Mouse (Mus musculus) yolk sac, embryonic 10.5 days (tissue): ENCODE results near the gene Ranbp10.
"Not testable (repeated sequence)": the region's sequence is repeated elsewhere in the genome, so short reads cannot be mapped to it uniquely, and the experiment has no call there.

Source experiments
- DNase-seq: peaks from one replicate; pipeline ENCODE4 v3.0.0-alpha.2; 2017; ENCODE audit warnings: low spot score

The Ranbp10 gene

DNA sequence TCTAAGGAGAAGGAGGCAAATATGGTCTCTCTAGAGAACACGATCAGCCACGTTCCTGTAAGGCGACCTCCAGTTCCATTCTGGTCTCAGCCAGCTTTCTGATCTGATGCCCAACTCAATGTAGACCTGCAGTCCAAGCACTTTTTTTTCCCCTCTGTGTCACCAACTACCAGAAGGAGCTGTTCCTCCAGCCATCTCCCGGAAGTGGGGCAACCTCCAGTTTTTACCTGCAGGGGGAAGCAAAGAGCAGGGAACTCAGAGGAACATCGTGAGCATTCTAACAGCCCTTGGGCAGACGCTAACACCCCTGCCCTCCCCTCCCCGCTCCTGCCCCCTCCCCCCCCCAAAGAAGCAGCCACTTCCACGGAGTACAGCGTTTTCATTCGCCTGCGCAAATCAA, 8.2 kb upstream of the Ranbp10 start:
- DNase-seq, result peak; percentile 26

DNA sequence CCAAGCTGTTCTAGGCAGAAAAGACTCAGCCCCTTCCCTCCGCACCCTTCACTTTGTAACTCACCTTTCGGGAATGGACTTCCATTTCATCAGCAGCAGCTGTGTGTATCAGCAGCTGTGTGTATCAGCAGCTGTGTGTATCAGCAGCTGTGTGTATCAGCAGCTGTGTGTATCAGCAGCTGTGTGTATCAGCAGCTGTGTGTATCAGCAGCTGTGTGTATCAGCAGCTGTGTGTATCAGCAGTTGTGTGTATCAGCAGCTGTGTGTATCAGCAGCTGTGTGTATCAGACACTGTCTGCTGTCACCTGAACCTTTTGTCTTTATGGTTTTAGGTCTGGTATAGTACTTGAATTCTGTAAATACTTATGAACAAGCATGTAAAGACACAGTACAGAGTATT, 6.6 kb upstream of the Ranbp10 start:
- not testable (repeated sequence) for DNase-seq

DNA sequence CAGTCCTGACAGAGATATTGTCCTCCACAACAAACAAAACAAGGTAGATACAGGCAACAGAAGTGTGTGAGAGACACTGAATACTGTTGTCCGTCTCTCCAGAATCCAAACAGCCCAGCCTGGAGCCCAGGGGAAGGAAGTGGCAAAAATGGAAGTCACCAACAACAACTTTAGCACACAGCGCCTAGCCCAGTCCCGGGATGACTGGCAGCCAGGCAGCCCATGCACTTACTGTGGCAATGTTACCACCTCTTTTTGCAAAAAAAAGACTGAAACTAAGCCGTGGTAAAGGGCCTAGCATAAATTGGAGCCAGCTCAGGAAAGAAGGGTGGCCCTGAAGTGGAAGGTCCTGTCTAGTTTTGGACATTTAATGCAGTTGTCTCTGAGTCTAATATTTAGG, 771 bp downstream of the Ranbp10 start:
- no peak for DNase-seq

DNA sequence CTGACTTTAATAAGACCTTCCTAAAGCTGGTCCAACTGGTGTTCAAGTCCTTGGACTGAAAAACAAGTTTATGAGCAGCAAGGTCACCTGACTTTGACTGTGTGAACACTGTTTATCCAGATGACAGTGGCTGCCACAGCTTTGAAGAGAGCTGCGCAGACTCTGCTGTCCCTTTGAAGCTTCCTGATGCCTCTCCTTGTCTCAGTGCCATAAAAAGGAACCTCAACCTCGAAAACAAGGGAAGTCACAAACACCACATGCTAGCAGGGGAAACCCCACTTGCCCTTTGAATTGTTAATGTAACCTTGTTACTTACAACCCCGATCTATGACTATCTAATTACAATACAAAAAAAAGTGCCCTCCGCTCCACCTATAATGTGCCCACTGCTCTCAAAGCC, 1.6 kb downstream of the Ranbp10 start:
- DNase-seq, result no peak

DNA sequence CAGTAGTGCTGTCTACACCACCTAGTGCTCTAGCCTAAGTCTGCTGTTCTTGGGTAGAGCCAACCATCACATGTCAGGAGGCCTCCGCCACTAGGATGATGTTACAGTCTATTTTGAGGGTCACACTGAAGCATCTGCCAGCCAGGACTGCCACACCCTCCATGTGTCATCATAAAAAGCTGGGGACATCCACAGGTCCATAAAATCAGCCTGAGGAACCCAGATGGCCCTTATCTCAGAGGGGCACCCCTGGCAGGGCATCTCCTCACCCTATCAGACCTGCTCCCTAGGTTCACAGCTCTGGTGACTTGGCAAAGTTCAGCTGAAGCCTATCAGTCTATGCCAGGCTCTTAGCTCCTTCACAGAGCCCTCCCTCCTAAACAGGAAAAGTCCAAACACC, 6.2 kb downstream of the Ranbp10 start:
- no peak for DNase-seq

DNA sequence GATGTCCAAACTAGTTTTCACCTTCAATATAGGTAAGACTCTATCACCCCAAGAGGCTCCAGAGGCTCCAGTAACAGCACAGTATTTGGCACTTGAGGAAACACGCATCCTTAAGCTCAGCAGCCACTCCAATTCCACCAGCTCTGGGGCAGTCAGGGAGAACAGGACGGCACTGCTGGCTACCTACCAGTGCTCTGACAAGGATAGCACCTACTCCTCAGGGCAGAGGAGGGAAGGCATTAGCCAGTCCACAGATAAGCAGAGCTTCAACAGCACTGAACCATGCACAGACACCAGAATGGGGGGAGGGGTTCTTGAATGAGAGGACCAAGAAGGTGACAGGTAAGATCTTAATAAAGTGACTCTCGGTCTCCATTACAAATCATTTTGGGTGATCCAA, 7.5 kb downstream of the Ranbp10 start:
- DNase-seq, result no peak

DNA sequence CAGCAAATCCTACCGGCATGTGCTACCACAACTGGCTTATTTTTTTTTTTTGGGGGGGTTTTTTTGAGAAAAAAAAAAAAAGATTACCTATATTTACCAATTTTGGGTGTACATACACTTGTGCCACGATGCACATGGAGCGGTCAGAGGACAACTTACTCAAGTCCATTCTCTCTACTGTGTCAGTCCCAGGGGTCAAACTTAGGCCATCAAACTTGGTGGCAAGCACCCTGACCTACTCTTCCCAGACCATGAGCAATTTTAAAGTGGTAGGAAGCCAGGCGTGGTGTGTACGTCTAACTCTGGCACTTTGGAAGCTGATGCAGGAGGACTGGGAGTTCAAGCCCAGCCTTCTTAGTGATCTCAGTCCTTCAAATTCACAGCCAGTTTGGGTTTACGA, 13.9 kb downstream of the Ranbp10 start:
- DNase-seq, result no peak

DNA sequence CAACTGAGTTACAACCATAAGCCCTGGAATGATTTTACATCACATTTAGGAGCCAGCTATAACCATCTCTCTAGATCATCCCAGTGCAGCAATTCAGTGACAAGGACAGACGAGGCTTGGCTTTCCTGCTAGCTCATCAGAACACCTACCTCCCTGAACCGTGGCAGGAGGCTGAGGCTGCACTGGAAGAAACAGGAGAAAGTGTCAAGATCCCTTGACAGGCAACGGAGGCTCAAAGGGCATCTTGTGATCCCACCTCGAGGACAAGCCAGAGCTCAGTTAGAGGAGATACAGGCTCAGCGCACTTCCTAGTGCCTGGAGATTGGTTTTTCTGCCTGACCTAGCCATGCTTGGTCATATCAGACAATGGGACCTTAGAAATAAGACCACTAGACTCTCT, 14.6 kb downstream of the Ranbp10 start:
- DNase-seq, result no peak

DNA sequence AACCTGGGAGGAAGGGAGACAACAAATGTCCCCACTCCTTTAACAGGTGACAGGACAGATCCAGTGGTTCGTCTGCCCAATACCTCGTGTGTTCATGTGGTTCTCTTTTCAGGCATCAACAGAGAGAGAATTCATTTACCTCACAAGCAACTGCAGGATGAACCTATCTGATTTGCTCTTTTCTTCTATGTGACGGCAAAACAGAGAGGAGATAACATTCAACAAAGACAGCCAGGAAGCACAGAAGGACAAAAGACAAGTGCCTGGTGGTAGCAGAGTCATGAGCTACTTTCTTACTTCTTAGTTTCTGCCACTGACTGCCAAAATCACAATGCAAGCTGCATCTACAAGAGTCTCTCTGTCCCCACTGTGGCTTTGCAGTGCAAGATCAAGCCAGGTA, 15.6 kb downstream of the Ranbp10 start:
- DNase-seq, result no peak

DNA sequence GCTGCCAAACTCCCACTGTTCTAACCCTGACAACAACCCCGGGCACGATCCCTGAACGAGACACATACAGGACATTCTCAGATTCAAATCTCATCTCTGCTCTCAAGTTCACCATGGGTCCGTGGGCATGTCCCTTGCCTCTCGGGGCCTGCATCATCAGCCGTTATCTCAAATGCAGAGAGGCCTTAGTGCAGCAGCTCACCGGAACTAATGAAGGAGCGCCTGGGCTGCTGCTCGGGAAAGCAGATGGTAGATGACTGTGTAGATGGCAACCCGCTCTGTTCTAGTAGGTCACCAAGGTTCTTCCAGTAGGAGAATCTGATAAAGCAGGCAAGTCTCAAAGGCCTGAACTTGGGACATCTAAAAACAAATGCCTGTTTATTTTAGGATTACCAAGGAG, 16.1 kb downstream of the Ranbp10 start:
- no peak for DNase-seq

DNA sequence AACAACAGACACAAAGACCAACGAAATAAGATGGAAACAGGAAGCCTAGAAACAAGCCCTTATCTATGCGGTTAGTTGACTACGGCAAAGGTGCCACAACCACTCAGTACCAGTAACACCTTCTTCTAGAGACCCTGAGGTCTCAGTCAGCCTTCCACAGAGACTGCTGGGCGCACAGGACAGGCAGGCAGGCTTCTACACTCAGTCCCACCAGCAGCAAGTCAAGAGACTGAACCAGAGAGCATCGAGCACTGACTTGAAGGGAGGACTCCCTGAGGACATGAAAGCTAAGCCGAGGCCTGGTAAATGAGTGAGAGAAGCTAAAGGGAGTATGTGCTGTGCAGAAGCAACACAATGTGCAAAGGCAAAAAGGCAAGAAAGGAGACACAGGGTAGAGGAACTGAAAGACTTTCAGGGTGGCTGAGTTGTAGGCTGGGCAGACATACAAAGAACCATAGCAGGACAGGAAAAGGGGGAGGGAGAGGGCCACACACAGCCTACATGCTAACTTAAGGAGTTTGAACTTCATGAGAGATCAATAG, 16.8 kb downstream of the Ranbp10 start:
- DNase-seq, result no peak

DNA sequence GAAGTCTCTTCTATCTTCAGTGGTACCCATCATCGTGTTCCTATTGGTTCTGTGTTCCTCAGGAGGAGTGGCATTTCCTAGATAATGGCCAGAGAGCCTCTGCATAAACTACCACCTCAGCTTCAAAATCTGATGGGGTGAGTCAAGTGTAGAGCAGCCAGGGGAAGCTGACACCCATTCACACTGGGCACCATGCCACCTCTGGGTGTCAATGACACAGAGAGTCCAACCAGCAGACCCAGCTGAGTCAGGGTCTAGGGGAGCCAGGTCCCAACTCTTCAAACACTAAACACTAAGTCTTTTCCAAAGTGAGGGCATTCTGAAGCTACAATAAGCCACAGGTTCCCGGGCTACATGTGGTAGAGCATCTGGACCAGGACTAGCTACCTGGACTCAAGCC, 18.7 kb downstream of the Ranbp10 start:
- DNase-seq, result no peak

DNA sequence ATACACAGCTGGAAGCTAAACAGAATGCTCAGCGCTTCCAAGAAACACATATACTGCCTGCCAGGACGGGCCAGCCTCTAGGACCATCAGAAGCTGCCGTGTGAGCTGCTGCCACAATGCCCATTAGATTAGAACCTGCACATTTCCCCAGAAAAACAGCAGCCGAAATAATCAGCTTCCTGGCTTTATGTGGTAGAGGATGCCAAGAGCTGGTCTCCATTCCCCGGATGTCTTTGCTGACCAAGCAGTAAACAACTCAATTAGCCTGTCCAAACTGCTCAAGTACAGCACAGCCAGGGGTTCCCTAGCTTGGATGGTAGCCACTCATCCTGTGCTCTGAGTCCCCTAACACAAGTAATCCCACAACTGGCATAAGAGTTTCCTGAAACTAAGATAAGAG, 19.4 kb downstream of the Ranbp10 start:
- no peak for DNase-seq

DNA sequence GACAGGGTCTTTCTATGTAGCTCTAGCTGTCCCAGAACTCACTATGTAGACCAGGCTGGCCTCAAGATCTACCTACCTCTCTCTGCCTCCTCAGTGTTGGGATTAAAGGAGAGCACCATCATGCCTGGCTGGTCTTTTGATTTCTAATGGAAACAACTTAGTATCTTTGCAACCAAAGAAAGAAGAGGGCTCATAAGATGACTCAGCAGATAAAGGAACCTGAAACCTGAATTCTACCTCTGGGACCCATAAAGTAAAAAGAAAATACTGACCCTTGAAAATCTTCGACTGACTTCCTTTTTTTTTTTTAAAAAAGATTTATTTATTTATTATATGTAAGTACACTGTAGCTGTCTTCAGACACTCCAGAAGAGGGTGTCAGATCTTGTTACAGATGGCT, 21.2 kb downstream of the Ranbp10 start:
- no peak for DNase-seq

DNA sequence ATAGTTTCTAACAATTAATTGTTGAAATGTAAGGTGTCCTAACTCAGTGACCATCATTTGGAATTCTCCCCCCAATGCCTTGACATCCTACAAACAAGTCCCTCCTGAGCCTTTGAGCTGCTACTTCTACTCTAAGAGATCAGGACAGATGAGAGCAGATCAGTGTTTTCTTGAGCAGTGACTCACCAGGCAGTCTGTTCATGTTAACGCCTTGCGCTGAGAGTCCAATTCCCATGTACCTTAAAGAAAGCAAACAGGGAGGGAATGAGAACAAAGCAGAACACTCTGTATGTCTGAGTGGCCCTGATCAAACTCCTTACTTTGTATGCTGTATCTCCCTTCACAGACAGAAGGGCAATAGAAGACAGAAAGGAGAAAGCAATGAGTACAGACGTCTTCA, 21.8 kb downstream of the Ranbp10 start:
- no peak for DNase-seq

DNA sequence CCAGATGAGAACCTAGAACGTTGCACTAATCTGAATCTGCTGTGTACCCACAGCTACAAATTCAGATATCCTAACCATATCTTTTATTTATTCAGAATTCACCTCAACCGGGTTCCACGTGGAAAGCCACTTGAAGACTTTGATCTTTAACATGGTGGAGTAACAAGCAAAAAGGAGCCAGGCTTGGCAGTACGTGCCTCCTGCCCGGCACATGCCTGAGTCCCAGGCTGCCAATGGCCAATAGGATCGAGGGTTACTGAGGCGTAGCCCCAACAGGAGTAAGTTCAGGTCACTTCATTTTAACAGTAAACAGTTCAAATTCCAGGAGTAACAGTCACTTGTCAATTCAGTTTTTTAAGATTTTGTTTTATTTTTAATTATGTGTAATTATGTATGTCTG, 22.4 kb downstream of the Ranbp10 start:
- no peak for DNase-seq

DNA sequence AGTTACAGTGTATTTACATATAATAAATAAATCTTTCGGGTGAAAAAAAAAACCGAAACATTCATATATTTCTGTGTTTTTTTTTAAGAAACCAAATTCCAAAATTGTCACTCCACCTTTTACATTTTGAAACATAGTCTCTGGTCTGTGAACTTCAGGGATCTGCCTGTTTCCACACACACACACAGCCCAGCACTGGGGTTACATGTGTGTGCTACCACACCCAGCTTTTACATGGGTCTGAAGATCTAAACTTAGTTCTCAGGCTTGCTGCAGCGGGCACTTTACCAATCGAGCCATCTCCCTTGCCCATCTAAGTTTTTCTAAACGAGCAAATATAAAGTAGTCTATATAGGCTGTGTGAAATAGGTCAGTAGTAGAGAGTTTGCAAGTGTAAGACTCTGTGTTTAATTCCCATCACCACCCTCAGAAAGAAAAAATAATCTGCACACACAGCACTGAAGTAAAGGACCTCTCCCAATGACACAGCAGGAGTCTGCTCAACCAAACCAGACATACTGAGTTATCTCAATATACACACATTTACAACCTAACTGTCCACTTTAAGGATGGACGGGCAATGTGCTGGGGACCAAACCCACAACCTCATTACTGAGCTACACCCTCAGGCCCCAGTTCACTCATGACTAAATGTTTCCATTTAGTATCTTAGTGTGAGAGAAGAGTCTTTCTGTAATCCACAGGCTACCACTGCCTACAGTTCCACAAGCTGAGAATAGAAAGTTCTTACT, 25.8 kb downstream of the Ranbp10 start:
- no peak for DNase-seq

DNA sequence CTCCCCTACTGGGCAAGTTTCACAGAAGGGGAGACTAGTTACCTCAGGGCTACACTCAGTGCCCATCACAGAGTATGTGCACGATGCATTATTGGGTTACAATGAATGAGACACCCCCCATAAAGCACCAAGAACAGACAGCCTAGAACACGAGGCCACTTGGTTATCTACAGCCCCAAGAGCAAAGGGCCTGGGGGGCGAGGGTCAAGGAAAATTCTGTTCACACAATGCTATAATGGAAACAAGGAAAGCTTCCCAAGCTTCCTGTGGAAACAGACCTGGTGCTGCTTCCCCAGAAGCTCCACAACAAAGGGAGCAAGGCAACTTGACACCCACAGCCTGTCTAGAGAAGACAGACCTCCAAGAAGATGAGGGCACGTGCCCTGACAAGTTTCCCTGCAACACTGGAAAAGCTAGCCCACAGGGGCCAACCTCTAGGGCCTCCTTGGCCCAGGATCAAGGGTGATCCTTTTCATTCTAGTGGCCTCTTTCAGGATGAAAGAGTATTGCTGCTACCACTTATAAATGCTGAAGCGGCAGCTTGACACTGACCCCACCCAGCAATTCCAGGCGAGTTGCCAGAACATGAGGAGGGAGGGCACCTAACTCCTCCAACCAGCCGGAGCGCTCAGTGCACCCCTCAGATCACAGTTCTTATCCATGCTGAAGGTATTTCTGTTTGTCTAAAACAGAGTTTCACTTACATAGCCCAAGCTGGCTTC, 27.9 kb downstream of the Ranbp10 start:
- DNase-seq, result peak; percentile 32

DNA sequence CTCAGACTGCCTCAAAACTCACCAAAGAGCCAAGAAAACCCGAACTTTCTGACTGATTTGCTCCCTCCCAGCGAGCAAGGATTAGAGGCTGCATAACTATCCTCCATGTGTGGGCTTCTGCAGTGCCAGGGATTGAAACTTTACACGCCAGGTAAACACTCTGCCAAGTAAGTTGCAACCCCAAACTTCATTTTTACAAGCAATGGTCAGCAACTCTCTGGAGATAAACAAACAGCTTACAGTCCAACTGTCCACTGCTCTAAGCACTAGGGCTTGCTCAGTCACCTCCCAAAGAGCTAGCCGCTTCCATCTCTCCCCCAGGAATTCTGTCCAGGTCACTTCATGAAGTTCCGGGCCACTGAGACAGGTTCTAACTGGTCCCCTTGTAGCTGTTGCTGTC, 28.7 kb downstream of the Ranbp10 start:
- no peak for DNase-seq

DNA sequence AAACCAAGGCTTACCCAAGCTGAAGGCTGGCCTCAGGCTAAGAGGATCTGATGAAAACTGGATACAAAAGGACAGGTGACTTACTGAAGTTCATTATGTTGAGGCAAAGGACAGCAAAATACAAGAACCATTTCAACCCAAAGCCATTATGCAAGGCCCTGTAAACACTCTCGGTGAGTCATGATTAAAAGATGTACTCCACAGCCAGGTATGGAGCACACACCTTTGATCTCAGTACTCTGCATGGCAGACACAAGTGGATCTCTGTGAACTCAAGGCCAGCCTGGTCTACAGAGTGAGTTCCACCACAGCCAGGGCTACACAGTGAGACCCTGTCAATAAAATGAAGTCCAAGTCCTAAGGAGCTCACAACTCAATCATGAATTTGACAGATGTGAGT, 31.4 kb downstream of the Ranbp10 start:
- DNase-seq, result no peak

DNA sequence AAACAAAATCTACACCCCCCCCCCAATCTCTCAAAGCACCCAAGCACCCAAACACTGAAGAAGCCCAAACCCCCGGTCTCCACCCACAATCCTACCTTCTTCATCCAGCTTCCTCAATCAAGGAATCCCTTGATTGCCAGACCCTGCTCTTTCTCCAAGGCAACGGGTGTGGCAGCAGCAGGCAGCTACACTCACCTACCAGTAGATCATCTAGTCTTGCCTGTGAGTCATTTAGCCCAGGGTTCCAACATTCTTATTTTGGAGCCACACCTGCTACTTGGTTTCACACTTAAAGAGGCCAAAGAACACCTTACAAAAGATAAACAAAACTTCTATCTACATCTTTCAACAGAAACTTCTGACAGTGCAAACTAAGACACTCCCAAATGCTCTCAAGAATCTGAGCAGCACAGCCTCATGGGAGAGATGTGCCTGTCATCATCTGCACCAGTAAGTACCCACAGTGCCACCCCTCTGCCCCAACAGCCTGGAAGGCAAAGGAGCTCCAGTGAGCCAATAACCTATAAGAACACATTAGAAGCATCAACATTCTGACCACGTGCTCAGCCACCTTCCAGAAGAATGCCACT, 33.0 kb downstream of the Ranbp10 start:
- no peak for DNase-seq

DNA sequence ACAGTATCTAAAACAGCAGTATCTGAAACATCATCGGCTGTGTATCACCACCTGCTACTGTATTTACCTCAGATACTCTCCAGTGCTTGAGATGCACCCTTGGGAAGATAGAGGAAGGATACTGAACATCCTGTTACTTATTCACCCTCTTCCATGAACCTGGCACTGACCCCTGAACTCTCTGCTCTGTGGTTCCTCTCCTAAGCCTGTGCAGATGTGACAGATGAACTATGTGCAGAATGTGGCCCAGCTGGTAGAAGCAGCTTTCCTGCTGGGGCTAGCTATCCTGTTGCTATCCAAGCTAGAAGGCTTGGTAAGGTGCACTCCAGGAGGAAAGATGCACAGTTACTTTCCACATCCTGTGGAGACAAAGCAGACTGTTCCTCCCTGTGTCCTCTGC, 33.8 kb downstream of the Ranbp10 start:
- peak; percentile 57 for DNase-seq

DNA sequence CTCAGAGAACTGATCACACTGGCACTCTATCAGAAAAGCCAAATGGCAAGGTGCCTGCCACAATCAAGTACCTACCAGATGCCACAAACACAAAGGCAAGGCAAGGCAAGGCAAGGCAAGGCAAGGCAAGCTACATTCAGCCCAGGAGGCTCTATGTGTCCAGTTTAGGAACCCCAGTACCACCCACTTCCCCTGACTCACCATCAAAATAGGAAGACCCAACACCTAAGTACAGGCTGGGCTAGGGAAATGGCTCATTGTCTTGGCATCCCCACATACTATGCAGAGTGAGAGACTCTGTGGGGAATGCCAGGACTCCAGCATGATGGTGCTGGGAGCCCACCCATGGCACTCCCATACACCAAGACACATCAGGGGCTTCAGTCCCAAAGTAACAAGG, 37.5 kb downstream of the Ranbp10 start:
- no peak for DNase-seq
